Mouse (Mus musculus) urinary bladder, postnatal 36 days (tissue): Measurements from ENCODE around the gene Zmynd15.
"Not testable (repeated sequence)": the region's sequence is repeated elsewhere in the genome, so short reads cannot be mapped to it uniquely, and the experiment has no call there.

ENCODE experiments used
- DNase-seq, 2 experiments: peaks; one replicate each; pipeline ENCODE4 v3.0.0; 2022; ENCODE audit warnings: low spot score in 2 of 2, mixed read lengths in 1 of 2

The Zmynd15 gene

GRCm38 (mm10) chr11:70447373-70447772 is 11.9 kb upstream of the Zmynd15 start:
- no peak for DNase-seq

- DNase-seq = no peak
Observed at GRCm38 (mm10) chr11:70450926-70451325, 8.3 kb upstream of the Zmynd15 start.

GRCm38 (mm10) chr11:70451797-70452498 is 7.3 kb upstream of the Zmynd15 start, which contains the start of gene Med11:
Med11 (plus strand) TSS chr11:70451919.
- peak; percentile 95 to 98 for DNase-seq

GRCm38 (mm10) chr11:70453261-70454044 is 5.8 kb upstream of the Zmynd15 start:
- DNase-seq = no peak

GRCm38 (mm10) chr11:70459601-70460101 is 418 bp downstream of the Zmynd15 start, which contains the start of gene Cxcl16:
Cxcl16 (minus strand) TSS chr11:70459984.
- peak; percentile 41 to 50 for DNase-seq

GRCm38 (mm10) chr11:70463970-70464369 is 4.7 kb downstream of the Zmynd15 start:
- no peak for DNase-seq

GRCm38 (mm10) chr11:70465211-70465610 is 6.0 kb downstream of the Zmynd15 start:
- DNase-seq = no peak

- DNase-seq = no peak
Observed at GRCm38 (mm10) chr11:70465824-70466223, 6.6 kb downstream of the Zmynd15 start.

- DNase-seq = no peak
Observed at GRCm38 (mm10) chr11:70467902-70468619, 8.8 kb downstream of the Zmynd15 start.

- no peak for DNase-seq
Observed at GRCm38 (mm10) chr11:70469764-70470163, 10.5 kb downstream of the Zmynd15 start.

- no peak for DNase-seq
Observed at GRCm38 (mm10) chr11:70472716-70473115, 13.5 kb downstream of the Zmynd15 start.

- DNase-seq = not testable (repeated sequence)
Observed at GRCm38 (mm10) chr11:70473291-70473690, 14.1 kb downstream of the Zmynd15 start.

- DNase-seq = no peak
Observed at GRCm38 (mm10) chr11:70474872-70475534, 15.8 kb downstream of the Zmynd15 start.

- no peak for DNase-seq
Observed at GRCm38 (mm10) chr11:70485498-70485897, 26.3 kb downstream of the Zmynd15 start.

GRCm38 (mm10) chr11:70487816-70488215 is 28.6 kb downstream of the Zmynd15 start:
- no peak for DNase-seq

- DNase-seq = no peak
Observed at GRCm38 (mm10) chr11:70489138-70489537, 29.9 kb downstream of the Zmynd15 start.

GRCm38 (mm10) chr11:70489684-70490083 is 30.5 kb downstream of the Zmynd15 start:
- no peak for DNase-seq

GRCm38 (mm10) chr11:70499566-70500475 is 40.6 kb downstream of the Zmynd15 start:
- no peak for DNase-seq

GRCm38 (mm10) chr11:70500476-70500812 is 41.2 kb downstream of the Zmynd15 start:
- no peak for DNase-seq

GRCm38 (mm10) chr11:70502018-70502417 is 42.8 kb downstream of the Zmynd15 start:
- no peak for DNase-seq
